Mouse (Mus musculus) kidney, adult 2 months (tissue): Measurements from ENCODE around the gene Zpld1.

Source experiments
- CTCF ChIP-seq: fragments of 200-500 bp; conservative IDR thresholded peaks from 2 replicates; pipeline ENCODE4 v1.5.1; 2011; ENCODE audit warnings: low read depth, mild to moderate bottlenecking, control low read depth, low read length, moderate library complexity, mixed read lengths; ENCODE audit not compliant: insufficient read depth, insufficient read length
- POLR2A ChIP-seq: fragments of 200-500 bp; IDR thresholded peaks from one replicate; pipeline ENCODE4 v1.6.1; 2011; ENCODE audit warnings: low read depth, low read length, control low read depth

GRCm38 (mm10) chr16:55190397-55190796 is 107.4 kb downstream of the Zpld1 start:
- no peak for TF ChIP-seq POLR2A
- no peak for TF ChIP-seq CTCF
